ENCODE assay signal across 9 mouse cellular contexts in genomic region chr8:80830724-80831566, GRCm38 (mm10). TPM values are rescaled to one million over a fixed set of nuclear protein-coding genes. Genes with fewer than 3 reads are reported as not detected.
DNase-seq lines count a peak whose midpoint lies in the region; ATAC-seq lines count a peak whose summit lies in the region.
"Had no signal": no experiment of that assay in that cellular context is flagged by ENCODE, and none has a peak within 500 bp of the region (broad histone marks: within the 10 kb centered on the region; RNA-seq: fewer than 3 reads in every experiment).

No protein-coding gene starts in this region.

- no peak for ATAC-seq in heart, embryonic 11.5 days (replicated peaks; ENCODE audit: insufficient number of reproducible peaks, low FRiP score, low TSS enrichment)
- 0 out of 2 replicates have a peak, but pooled peaks have one; percentile 19 for ATAC-seq in heart, embryonic 14.5 days (ENCODE audit: insufficient number of reproducible peaks, insufficient read depth, low FRiP score, low read depth)
- no peak for ATAC-seq in activated CD4-positive, CD25-positive, alpha-beta regulatory T cell, adult 4 months

- H3K4me2 ChIP-seq in heart, embryonic 11.5 days = no peak overlapping the region
- H3K4me2 ChIP-seq in heart, embryonic 14.5 days (ENCODE audit: low read length) = peak overlapping the region; percentile 53
- H3K4me2 ChIP-seq: liver, embryonic 15.5 days had no signal

- no peaks in the 10 kb centered on the region for H3K36me3 ChIP-seq in heart, embryonic 11.5 days (ENCODE audit: control insufficient read depth, insufficient read depth, low read length)
- no peaks in the 10 kb centered on the region for H3K36me3 ChIP-seq in heart, embryonic 14.5 days (ENCODE audit: control insufficient read depth, insufficient read depth, low read length)

- peak overlapping the region; percentile 60 for H3K27ac ChIP-seq in heart, embryonic 11.5 days (ENCODE audit: low read depth, low read length)
- H3K27ac ChIP-seq in heart, embryonic 14.5 days (replicated peaks in 1 of 2; ENCODE audit: control insufficient read depth in 1 of 2, insufficient read depth in 1 of 2, low read depth in 2 of 2, low read length in 2 of 2) = peak overlapping the region; percentile 81 to 82
- H3K27ac ChIP-seq: liver, embryonic 15.5 days had no signal

- 66% methylated on average over 11 of the region's 11 CpGs for WGBS in heart, embryonic 11.5 days (ENCODE audit: insufficient replicate concordance)
- WGBS in heart, embryonic 14.5 days = 44% methylated on average over 11 of the region's 11 CpGs

- intact Hi-C loops in heart, postnatal 36 days (cut with DNase I) = no loop called here

- H3K4me3 ChIP-seq in heart, embryonic 11.5 days (ENCODE audit: low read depth, low read length) = no peak overlapping the region
- peak overlapping the region in 1 of 2 experiments; percentile 10; a peak in 1 of 4 replicates for H3K4me3 ChIP-seq in heart, embryonic 14.5 days (ENCODE audit: control insufficient read depth in 1 of 2, insufficient read depth in 1 of 2, low read depth in 1 of 2, low read length in 2 of 2)
- H3K4me3 ChIP-seq: liver, embryonic 15.5 days had no signal

- no peak for DNase-seq in heart, postnatal 36 days
- peak; percentile 61 to 88 for DNase-seq in adrenal gland, adult (ENCODE audit: inconsistent age in 2 of 2, low spot score in 1 of 2)
- DNase-seq in lung, postnatal 36 days = peak; percentile 44
- no peak for DNase-seq in thymus, postnatal 25 days
- no peak for DNase-seq in liver

- H3K4me1 ChIP-seq in heart, embryonic 11.5 days (ENCODE audit: control insufficient read depth, insufficient read depth, low read length) = peaks cover 39% of the 10 kb centered on the region
- H3K4me1 ChIP-seq in heart, embryonic 14.5 days (ENCODE audit: control insufficient read depth in 2 of 2, insufficient read depth in 2 of 2, low read length in 2 of 2) = peaks cover 38 to 82% of the 10 kb centered on the region in 2 experiments

- H3K27me3 ChIP-seq in heart, embryonic 11.5 days (ENCODE audit: control insufficient read depth, insufficient read depth, low read length) = no peaks in the 10 kb centered on the region
- H3K27me3 ChIP-seq in heart, embryonic 14.5 days (ENCODE audit: control insufficient read depth, insufficient read depth, low read length) = no peaks in the 10 kb centered on the region
- H3K27me3 ChIP-seq: liver, embryonic 15.5 days had no signal

- H3K9ac ChIP-seq in heart, embryonic 11.5 days (ENCODE audit: low read depth, low read length) = peak overlapping the region; percentile 46; the same call in 1 of the 2 replicates
- H3K9ac ChIP-seq in heart, embryonic 14.5 days (ENCODE audit: low read length) = peak overlapping the region; percentile 54
- H3K9ac ChIP-seq: liver, embryonic 15.5 days had no signal

- H3K9me3 ChIP-seq in heart, embryonic 11.5 days (replicated peaks; ENCODE audit: control insufficient read depth, low read length) = no peaks in the 10 kb centered on the region
- H3K9me3 ChIP-seq in heart, embryonic 14.5 days (ENCODE audit: control insufficient read depth, low read length) = no peaks in the 10 kb centered on the region
- H3K9me3 ChIP-seq: liver, embryonic 15.5 days had no signal

RNA-seq across cellular contexts. Expression of gene Gab1, which starts 49.4 kb away (rescaled TPM):
- polyA plus RNA-seq in heart, embryonic 11.5 days (2014; fragmentation: Nextera tagmentation; extraction: Ambion mirVana) = 35.0 and 41.4 TPM in 2 replicates
- total RNA-seq in heart, postnatal 36 days (2021) = 10 to 100 TPM; 36.7 to 43.6 TPM
- 44.4 and 47.6 TPM in 2 replicates for polyA plus RNA-seq in heart, embryonic 14.5 days (2014; fragmentation: Nextera tagmentation; extraction: Ambion mirVana)
- polyA plus RNA-seq in activated CD4-positive, CD25-positive, alpha-beta regulatory T cell, adult 4 months (2017; shearing (Covaris generic)) = under 1 TPM in 1 of 2 experiments, not detected in 1; 0.15 TPM

Comparison
In these comparisons a context has a peak if more than half of its experiments do, and no peak if none do; other contexts are left out.
1. DNase-seq: peak in adrenal gland, adult (2 of 2) and lung, postnatal 36 days (single experiment); none in heart, postnatal 36 days (0 of 2), thymus, postnatal 25 days (single experiment) and liver (single experiment).
2. RNA of gene Gab1, which starts 49.4 kb away (polyA plus RNA-seq): 44.4 to 47.6 TPM in heart, embryonic 14.5 days and 35.0 to 41.4 TPM in heart, embryonic 11.5 days; 0.15 TPM in activated CD4-positive, CD25-positive, alpha-beta regulatory T cell, adult 4 months; every median in the first group is over 10 times any median in the second.